Mouse (Mus musculus): ENCODE data around the gene Dnajc25. TPM values are rescaled to one million over a fixed set of nuclear protein-coding genes. Genes with fewer than 3 reads are reported as not detected.
A peak's percentile ranks its signal among the peaks of the same experiment; 100 is the strongest.

Gene Dnajc25
- total RNA-seq (2021): 1 to 10 TPM; 5.5 to 5.8 TPM

DNA sequence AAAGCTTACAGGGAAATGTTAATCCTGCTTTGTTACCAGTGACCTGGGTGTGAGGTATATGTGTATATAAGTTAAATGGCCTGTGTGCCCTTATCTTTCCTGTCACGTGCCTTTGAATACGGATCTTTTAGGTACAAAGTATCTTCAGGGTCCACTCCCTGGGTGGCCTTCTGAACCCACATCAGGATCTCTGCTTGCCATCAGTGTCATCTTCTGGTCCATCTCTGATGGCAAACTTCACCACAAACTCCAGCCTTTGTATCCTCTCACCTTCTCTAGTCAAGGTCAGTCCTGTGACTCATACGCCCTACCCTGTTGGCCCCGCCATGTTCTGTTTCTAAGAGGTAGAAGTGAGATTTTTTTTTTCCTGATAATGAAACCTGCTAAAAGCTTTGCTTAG is at the start of gene Dnajc25:
TSS of gene Dnajc25 (plus strand) at position 301 of the 400 bp plus-strand sequence.
- no peak for DNase-seq (ENCODE audit: extremely low spot score in 1 of 2, low spot score in 1 of 2)

- DNase-seq (ENCODE audit: extremely low spot score in 1 of 2, low spot score in 1 of 2): no peak
Observed at GRCm38 (mm10) chr4:58948391-58948790, 46.5 kb upstream of the Dnajc25 start.

DNA sequence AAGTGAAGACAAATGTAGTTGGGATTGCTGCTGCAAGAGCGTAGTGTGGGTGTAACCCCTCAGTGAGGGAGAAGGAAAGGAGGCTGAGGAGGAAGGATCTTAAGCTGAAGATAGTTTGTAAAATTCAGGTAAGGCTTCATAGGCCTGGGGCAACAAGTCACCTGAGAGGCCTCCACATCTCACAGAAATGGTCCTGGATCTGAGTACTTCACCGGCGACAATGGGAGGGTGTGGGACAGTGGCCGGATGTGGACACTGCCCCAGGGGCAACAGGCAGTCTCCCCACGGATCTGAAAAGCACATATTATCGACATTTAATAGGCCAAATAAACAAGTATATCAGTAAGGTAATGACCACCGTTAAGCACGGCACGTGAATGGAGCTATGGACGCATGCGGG is 42.2 kb upstream of the Dnajc25 start:
- DNase-seq (ENCODE audit: extremely low spot score in 1 of 2, low spot score in 1 of 2): no peak

DNA sequence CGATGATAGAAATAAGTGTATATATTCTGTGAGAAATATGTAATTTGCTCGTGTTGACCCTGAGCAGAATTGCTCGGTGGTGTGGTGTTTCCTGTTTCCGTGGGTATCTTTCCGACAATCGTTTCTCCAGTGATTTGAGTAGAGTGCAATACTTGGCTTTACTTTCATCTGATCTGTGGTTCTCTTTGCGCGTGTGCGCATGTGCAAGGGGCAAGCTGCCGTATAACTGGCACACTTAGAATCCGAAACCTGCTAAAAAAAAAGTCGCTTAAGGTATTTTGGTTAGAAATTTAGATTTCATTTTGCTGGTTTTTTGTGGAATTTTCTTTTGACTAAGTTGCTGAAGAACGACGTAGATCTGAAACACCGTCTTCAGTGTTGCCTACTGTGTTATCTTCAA is 33.1 kb upstream of the Dnajc25 start:
- no peak for DNase-seq (ENCODE audit: extremely low spot score in 1 of 2, low spot score in 1 of 2)

- no peak for DNase-seq (ENCODE audit: extremely low spot score in 1 of 2, low spot score in 1 of 2)
Observed at GRCm38 (mm10) chr4:58963271-58963670, 31.6 kb upstream of the Dnajc25 start.

- DNase-seq (ENCODE audit: extremely low spot score in 1 of 2, low spot score in 1 of 2): no peak
Observed at GRCm38 (mm10) chr4:58965136-58965535, 29.7 kb upstream of the Dnajc25 start.

GRCm38 (mm10) chr4:58970678-58971077 is 24.2 kb upstream of the Dnajc25 start:
- DNase-seq (ENCODE audit: extremely low spot score in 1 of 2, low spot score in 1 of 2): no peak

DNA sequence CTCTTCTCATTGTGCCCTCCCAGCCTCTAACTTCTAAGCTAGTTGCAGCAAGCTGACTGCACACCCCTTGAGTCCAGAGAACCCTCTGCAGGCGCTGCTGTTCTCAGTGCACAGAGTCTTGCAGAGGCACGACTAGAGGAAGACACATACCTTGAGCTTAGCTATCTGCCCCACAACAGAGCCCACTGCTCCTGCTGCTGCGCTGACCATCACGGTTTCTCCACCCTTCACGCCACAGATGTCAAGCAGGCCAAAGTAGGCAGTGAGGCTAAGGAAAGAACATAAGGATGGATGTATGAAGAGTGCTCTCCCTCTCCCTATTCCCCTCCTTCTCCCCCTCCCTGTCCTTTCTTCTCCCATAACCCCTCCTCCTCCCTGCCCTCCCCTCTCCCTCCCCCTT is 19.2 kb upstream of the Dnajc25 start:
- DNase-seq (ENCODE audit: extremely low spot score in 1 of 2, low spot score in 1 of 2): no peak

GRCm38 (mm10) chr4:58981421-58981820 is 13.4 kb upstream of the Dnajc25 start:
- no peak for DNase-seq (ENCODE audit: extremely low spot score in 1 of 2, low spot score in 1 of 2)

DNA sequence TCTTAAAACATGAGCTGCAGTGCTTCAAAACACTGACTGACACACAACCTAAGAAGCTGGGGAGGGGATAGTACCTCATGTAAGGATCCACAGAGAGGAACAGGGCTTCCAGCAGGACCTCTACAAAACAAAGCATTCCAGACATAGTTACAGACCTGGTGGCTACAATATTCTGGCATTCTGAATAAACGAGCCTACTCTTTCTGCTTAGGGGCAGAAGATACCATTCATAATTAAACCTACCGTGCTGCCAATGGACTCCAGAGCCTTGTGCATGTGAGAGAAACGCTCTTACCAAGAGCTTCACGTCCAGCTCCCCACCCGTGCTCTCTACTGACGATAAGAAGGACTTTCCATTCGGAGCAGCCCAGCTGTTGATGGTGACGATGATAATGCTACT is 12.1 kb upstream of the Dnajc25 start:
- DNase-seq (ENCODE audit: extremely low spot score in 1 of 2, low spot score in 1 of 2): no peak

DNA sequence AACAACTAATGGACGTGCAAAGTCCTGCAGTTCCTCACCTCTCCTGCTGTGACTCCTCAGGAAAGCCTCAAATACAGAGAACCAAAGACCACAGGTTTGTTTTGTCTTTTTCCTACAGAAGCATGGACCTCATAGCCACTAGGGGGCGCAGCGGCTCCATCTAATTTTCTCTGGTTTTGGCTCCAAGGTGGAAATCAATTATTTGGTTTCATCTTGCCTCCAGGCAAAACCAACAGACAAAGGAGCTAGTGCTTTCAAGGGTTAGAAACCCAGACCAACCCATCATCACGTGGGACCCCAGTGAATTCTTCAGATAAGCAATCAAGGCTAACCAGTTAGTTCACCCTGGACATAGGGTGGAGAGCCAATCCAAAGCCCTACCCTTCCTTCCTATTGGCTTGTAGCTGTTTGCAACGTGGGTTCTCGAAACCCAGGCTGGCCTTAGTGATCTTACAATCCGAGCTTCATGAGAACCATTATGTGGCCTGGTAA is 9.7 kb upstream of the Dnajc25 start:
- DNase-seq (ENCODE audit: extremely low spot score in 1 of 2, low spot score in 1 of 2): peak; percentile 77 to 95

DNA sequence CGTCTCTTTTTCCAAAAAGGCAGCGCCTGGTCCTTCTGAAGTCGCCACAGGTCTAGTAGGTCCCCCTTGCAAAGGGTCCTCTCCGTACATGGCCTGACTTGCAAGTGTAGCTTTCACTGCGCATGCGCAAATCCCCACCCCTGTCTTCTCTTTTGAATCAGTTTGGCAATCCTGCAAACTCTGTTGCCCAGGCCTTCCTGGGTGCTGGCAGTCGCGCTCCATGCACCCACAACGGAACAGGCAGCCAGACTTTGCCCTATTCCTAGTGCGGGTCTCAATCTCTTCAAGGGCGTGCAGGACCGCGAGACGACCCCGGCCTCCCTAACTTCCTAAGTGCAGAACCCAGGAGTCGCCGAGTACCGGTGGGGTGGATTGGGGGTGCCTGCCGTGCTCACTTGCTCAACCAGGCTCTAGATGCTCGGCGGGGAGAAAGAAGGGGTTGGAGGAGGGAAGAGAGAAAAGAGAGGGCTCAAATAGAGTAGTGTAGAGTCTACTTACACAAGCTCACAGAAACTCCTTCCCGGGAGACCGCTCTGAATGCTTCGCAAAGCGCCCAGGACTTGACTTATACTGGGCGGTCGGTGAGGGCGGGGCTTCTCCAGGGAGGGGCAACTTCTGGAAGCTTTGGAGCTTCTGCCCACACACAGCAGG is 8.2 kb upstream of the Dnajc25 start, which contains the start of gene Ptgr1:
TSS of gene Ptgr1 (minus strand) at position 580 of the 651 bp plus-strand sequence.
- DNase-seq (ENCODE audit: extremely low spot score in 1 of 2, low spot score in 1 of 2): peak; percentile 68 to 81

DNA sequence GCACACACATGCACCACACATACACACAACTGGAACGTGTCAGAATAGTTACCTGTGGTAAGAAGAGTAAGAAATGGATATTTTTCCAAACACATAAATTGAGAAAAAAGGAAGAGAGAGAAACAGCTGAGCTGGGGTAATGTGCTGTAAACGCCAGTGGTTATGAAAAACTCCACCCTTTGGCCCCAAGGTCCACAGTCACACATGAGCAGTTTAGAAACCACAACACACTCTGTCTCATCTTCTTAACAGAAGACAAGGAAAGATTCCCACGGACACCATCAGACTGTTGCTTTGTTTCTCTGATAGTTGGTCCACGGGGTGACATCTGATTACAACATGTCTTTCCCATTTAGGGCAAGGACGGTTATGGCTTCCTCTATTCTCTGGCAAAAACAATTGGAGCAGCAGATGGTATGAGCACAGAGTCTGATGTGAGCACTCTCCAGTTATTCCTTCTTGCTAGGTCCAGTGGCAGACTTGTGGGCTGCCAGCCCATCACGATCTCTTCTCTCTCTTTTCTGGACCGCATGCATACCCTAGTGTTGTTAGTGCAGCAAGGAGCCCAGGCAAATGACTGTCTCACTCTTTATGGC is 5.5 kb upstream of the Dnajc25 start:
- DNase-seq (ENCODE audit: extremely low spot score in 1 of 2, low spot score in 1 of 2): no peak

DNA sequence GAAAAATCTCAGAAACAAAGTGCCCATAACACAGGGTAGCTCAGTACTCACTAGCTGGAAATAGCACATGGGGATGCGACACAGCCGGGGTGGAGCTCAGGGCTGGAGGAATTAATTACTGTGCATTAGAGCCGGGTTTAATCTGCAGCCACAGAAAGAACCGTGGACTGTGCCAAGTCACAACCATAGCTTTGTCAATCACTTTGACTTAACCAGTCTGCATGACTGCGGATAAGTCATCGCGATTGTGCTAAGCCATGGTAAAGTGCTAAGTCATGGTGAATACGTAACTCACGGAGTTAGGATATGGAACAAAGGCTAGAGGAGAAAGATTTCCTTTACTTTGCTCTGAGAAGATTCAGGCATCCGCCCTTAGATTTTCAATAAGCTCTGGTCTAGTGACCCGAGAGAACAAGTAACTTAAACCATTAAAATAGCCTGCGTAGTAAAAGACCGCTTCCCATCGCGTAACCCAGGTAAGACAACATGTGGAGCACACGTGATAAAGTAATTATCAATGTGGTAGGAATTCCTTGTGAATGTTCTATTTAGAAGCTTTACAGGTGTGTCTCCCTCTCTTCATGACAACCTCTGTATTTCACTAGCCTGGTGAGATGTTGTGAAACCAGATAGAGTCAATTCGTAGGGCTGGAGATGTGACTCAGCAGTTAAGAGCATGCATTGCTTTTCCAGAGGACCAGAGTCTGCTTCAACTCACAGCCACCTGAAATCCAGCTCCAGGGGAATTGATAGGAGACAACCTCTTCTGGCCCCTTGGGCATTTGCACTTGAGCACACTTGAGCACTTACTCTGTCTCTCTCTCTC is 4.0 kb upstream of the Dnajc25 start:
- no peak for DNase-seq (ENCODE audit: extremely low spot score in 1 of 2, low spot score in 1 of 2)

DNA sequence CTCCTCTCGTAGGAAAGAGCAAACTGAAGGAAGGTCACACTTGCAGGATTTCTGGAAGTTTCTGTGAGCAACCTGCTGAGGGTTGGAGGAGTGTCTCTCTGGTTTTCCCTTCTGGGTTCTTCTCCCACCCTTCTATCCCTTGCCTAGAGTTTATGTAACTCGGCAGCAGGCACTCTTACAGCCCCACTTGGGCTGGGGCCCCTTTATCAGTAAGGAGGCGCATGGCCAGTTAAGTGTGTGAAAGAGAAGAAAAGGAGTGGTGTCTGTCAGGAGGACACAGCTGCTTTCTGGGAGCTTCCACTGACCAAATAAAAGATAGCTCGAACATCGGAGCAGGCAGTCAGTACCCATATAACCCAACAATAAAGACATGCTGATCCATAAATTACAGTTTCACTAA is 2.7 kb upstream of the Dnajc25 start:
- DNase-seq (ENCODE audit: extremely low spot score in 1 of 2, low spot score in 1 of 2): no peak

GRCm38 (mm10) chr4:58995251-58995693 is 410 bp downstream of the Dnajc25 start:
- DNase-seq (ENCODE audit: extremely low spot score in 1 of 2, low spot score in 1 of 2): no peak

DNA sequence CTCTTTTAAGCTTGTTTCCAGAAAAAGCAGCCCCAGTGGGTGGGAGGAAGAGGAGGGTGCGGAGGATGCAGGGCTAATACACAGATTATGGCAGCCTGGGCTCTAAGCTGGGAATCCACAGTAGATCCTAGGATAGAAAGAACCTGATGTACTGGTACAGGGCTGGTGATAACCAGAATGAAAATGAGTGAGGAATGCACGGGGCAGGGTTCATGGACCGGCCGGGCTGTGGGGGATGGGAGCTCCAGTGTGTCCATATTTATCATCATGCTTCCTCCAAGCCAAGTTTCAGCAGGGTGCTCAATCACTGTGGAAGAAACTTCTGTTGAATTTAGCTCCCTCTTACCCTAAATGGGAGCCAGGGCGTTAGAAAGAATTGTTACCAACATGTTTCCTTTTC is 2.2 kb downstream of the Dnajc25 start:
- no peak for DNase-seq (ENCODE audit: extremely low spot score in 1 of 2, low spot score in 1 of 2)

DNA sequence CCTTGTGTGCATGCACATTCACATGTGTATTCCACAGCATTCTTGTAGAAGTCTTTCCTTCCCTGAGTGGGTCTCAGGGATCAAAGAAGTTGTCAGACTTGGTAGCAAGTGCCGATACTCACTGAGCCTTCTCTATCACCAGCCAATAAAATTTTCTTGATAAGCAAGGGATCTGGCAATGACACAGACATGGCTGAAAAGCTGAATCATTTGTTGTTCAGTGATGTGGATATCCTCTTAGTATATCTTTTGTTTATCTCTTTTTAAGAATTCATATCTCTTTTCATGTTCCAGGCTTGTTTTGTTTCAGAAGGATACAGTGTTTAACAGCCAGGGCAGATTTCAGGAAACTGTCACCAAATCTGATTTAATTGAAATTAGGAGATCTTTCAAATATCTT is 3.8 kb downstream of the Dnajc25 start:
- no peak for DNase-seq (ENCODE audit: extremely low spot score in 1 of 2, low spot score in 1 of 2)

- peak; percentile 46 to 75 for DNase-seq (ENCODE audit: extremely low spot score in 1 of 2, low spot score in 1 of 2)
Observed at GRCm38 (mm10) chr4:58999686-59000085, 4.8 kb downstream of the Dnajc25 start.

- no peak for DNase-seq (ENCODE audit: extremely low spot score in 1 of 2, low spot score in 1 of 2)
Observed at GRCm38 (mm10) chr4:59000614-59001013, 5.8 kb downstream of the Dnajc25 start.
